Mouse (Mus musculus) heart, embryonic 14.5 days (tissue): ENCODE results near the gene Pilrb2. TPM values are rescaled to one million over a fixed set of nuclear protein-coding genes. Genes with fewer than 3 reads are reported as not detected.
A peak's percentile ranks its signal among the peaks of the same experiment; 100 is the strongest.

Source experiments
- ATAC-seq: fragments of 200-750 bp; cut with Nextera tagmentation; 2 replicates; pipeline ENCODE4 v1.8.0; 2017; ENCODE audit warnings: low read depth, moderate TSS enrichment; ENCODE audit not compliant: insufficient number of reproducible peaks, insufficient read depth, low FRiP score
- H3K27ac ChIP-seq, 2 experiments: fragments of 200-500 bp in 1 of 2; fragments of 300-500 bp in 1 of 2; sonication (generic) in 1 of 2; replicated peaks in 1 of 2; 2 replicates each; pipeline ENCODE4 v1.5.1; 2012 to 2014; ENCODE audit warnings: low read depth in 2 of 2, low read length in 2 of 2, control low read depth in 1 of 2, mild to moderate bottlenecking in 1 of 2, mixed read lengths in 1 of 2; ENCODE audit not compliant: control insufficient read depth in 1 of 2, insufficient read depth in 1 of 2
- H3K27me3 ChIP-seq: fragments of 300-500 bp; sonication (generic); 2 replicates; pipeline ENCODE4 v1.6.1; 2014; ENCODE audit warnings: mild to moderate bottlenecking, low read length, control low read depth; ENCODE audit not compliant: control insufficient read depth, insufficient read depth
- H3K36me3 ChIP-seq: fragments of 300-500 bp; sonication (generic); 2 replicates; pipeline ENCODE4 v1.6.1; 2014; ENCODE audit warnings: mild to moderate bottlenecking, control low read depth, low read length, mixed read lengths; ENCODE audit not compliant: control insufficient read depth, insufficient read depth
- H3K4me1 ChIP-seq, 2 experiments: fragments of 200-500 bp in 1 of 2; fragments of 300-500 bp in 1 of 2; sonication (generic) in 1 of 2; 2 replicates each; pipeline ENCODE4 v1.6.1; 2012 to 2014; ENCODE audit warnings: low read length in 2 of 2, control low read depth in 1 of 2, mixed read lengths in 1 of 2; ENCODE audit not compliant: control insufficient read depth in 2 of 2, insufficient read depth in 2 of 2
- H3K4me2 ChIP-seq: fragments of 300-500 bp; sonication (generic); 2 replicates; pipeline ENCODE4 v1.6.1; 2014; ENCODE audit warnings: mild to moderate bottlenecking, low read length
- H3K4me3 ChIP-seq, 2 experiments: fragments of 200-500 bp in 1 of 2; fragments of 300-500 bp in 1 of 2; sonication (generic) in 1 of 2; 2 replicates each; pipeline ENCODE4 v1.5.1; 2012 to 2014; ENCODE audit warnings: low read length in 2 of 2, mild to moderate bottlenecking in 2 of 2, control low read depth in 1 of 2, low read depth in 1 of 2, moderate library complexity in 1 of 2; ENCODE audit not compliant: control insufficient read depth in 1 of 2, insufficient read depth in 1 of 2
- H3K9ac ChIP-seq: fragments of 300-500 bp; sonication (generic); 2 replicates; pipeline ENCODE4 v1.6.1; 2014; ENCODE audit warnings: mild to moderate bottlenecking, low read length
- H3K9me3 ChIP-seq: fragments of 300-500 bp; sonication (generic); 2 replicates; pipeline ENCODE4 v1.6.1; 2016; ENCODE audit warnings: low read length, control low read depth; ENCODE audit not compliant: control insufficient read depth
- WGBS: fragments of 180-500 bp; shearing (Covaris S2); extraction: QIAGEN DNeasy Blood & Tissue Kit; methylation state at CpG from one replicate; pipeline ENCODE4 v1.1.7; 2014; 5-methylcytosine and 5-hydroxymethylcytosine counted together
- polyA plus RNA-seq: library from polyadenylated mRNA; unstranded; fragments of >200 nt; fragmentation: Nextera tagmentation; extraction: Ambion mirVana; gene quantifications from 2 replicates; pipeline ENCODE4 v1.2.1, GENCODE M21; 2014

Pilrb2 gene
- polyA plus RNA-seq, 1 experiment from 2014 or later, result 2.6 TPM

DNA sequence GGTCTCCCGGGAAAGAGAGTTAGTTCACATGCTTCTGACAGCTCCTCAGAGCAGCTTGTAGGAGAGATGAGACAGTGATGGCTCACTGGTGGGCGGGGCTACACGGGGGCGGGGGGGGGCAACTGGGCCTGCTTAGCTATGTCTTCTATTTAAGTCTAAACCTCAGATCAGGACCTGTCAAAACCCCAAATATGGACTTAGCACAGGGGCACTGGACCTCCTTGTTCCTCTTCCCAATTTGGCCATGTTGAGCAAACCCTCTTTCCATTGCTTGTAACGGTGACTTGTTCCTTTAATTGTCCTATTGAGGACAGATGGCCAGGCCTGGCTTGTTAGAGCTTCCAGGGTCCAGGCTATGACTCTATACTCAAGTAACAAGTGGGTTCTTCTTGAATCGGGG is 40.1 kb downstream of the Pilrb2 start:
- Histone ChIP-seq H3K4me1 (no peaks in the 10 kb centered on the region), H3K9ac (no peak overlapping the region), H3K9me3 (no peaks in the 10 kb centered on the region), H3K4me2 (no peak overlapping the region), H3K27me3 (no peaks in the 10 kb centered on the region), H3K36me3 (no peaks in the 10 kb centered on the region), H3K27ac (no peak overlapping the region), H3K4me3 (no peak overlapping the region)
- 55% methylated on average over 6 of the region's 6 CpGs for WGBS
- ATAC-seq, result no peak

GRCm38 (mm10) chr5:137831106-137831505 is 40.5 kb downstream of the Pilrb2 start:
- H3K9me3 ChIP-seq, result no peaks in the 10 kb centered on the region
- no peaks in the 10 kb centered on the region for H3K4me1 ChIP-seq
- no peak overlapping the region for H3K4me3 ChIP-seq
- H3K36me3 ChIP-seq, result no peaks in the 10 kb centered on the region
- no peak overlapping the region for H3K9ac ChIP-seq
- no peak overlapping the region for H3K27ac ChIP-seq
- 83% methylated on average over 4 of the region's 4 CpGs for WGBS
- no peaks in the 10 kb centered on the region for H3K27me3 ChIP-seq
- H3K4me2 ChIP-seq, result no peak overlapping the region
- no peak for ATAC-seq

GRCm38 (mm10) chr5:137830238-137830637 is 41.4 kb downstream of the Pilrb2 start:
- no peak overlapping the region for H3K9ac ChIP-seq
- H3K27me3 ChIP-seq, result no peaks in the 10 kb centered on the region
- H3K36me3 ChIP-seq, result no peaks in the 10 kb centered on the region
- H3K4me3 ChIP-seq, result no peak overlapping the region
- ATAC-seq, result no peak
- 72% methylated on average over 7 of the region's 7 CpGs for WGBS
- H3K27ac ChIP-seq, result 0 out of 4 replicates have a peak overlapping the region, but pooled peaks of 1 of the 2 experiments have one; percentile 7
- no peaks in the 10 kb centered on the region for H3K4me1 ChIP-seq
- H3K9me3 ChIP-seq, result no peaks in the 10 kb centered on the region
- no peak overlapping the region for H3K4me2 ChIP-seq

DNA sequence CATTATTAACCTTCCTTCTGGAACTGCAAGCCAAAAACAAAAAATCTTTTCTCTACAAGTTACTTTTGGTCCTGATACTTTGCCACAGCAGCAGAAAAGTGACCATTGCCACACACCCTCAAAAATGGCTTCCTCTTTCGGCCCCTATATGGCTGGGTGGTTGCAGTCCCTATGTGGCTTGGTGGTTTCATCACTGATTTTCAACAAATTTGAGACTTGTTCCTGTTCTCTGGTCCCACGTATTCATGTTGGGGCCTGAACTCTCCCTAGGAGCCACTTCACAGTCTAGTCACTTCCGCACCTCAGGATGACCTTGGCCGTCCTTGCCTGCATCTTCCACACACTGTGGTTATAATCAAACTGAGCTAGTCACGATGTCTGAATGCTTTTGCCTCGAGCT is 42.9 kb downstream of the Pilrb2 start:
- no peak overlapping the region for H3K4me3 ChIP-seq
- no peaks in the 10 kb centered on the region for H3K36me3 ChIP-seq
- ATAC-seq, result no peak
- no peaks in the 10 kb centered on the region for H3K27me3 ChIP-seq
- no peaks in the 10 kb centered on the region for H3K4me1 ChIP-seq
- no peak overlapping the region for H3K9ac ChIP-seq
- WGBS, result 65% methylated on average over 6 of the region's 6 CpGs
- no peaks in the 10 kb centered on the region for H3K9me3 ChIP-seq
- no peak overlapping the region for H3K4me2 ChIP-seq
- H3K27ac ChIP-seq, result no peak overlapping the region

- WGBS, result 39% methylated on average over 7 of the region's 7 CpGs
- Histone ChIP-seq H3K27ac (no peak overlapping the region), H3K4me3 (no peak overlapping the region), H3K9ac (no peak overlapping the region), H3K4me2 (no peak overlapping the region), H3K27me3 (no peaks in the 10 kb centered on the region), H3K4me1 (no peaks in the 10 kb centered on the region), H3K9me3 (no peaks in the 10 kb centered on the region), H3K36me3 (no peaks in the 10 kb centered on the region)
- ATAC-seq, result no peak
Measured at GRCm38 (mm10) chr5:137826421-137826820, 45.2 kb downstream of the Pilrb2 start.

DNA sequence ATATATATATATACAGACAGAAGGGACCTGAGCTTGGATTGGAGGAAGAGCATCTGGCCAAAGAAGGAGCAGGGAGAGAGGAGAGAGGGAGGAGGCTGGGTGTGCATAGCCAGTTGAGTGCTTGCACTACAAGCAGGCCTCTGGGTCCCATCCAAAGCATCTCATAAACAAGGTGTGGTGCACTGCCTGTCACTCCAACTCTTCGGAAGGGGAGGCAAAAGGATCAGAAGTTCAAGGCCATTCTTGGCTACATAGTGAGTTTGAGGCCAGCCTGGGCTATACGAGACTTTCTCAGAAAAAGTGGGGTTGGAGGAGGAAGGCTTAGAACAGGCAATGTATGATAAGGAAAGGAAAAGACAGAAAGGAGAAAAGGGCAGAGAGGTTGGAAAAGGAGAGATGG is 45.6 kb downstream of the Pilrb2 start:
- no peak for ATAC-seq
- H3K36me3 ChIP-seq, result no peaks in the 10 kb centered on the region
- no peaks in the 10 kb centered on the region for H3K4me1 ChIP-seq
- H3K9me3 ChIP-seq, result no peaks in the 10 kb centered on the region
- no peak overlapping the region for H3K27ac ChIP-seq
- H3K4me3 ChIP-seq, result no peak overlapping the region
- no peaks in the 10 kb centered on the region for H3K27me3 ChIP-seq
- H3K9ac ChIP-seq, result no peak overlapping the region
- 69% methylated on average over 2 of the region's 2 CpGs for WGBS
- no peak overlapping the region for H3K4me2 ChIP-seq

DNA sequence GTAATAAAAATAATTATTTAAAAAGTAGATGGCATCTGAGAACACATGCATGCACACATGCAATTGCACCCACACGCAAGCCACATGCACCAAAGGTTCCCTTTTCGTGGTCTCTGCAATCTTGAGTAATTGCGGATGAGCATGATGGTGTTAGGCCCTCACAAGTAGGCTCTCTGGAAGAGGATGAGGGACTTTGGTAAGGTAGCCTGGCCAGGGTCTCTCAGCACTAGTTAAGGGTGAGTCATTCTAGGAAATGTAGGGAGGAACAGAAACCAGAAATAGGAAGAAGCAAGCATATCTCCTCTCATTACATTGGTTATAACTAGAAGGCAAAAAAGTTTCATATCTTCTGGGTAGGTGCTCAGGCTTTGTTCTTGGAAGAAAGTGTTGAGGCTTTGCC is 46.6 kb downstream of the Pilrb2 start:
- WGBS, result 79% methylated on average over 3 of the region's 3 CpGs
- no peak overlapping the region for H3K9ac ChIP-seq
- H3K4me1 ChIP-seq, result no peaks in the 10 kb centered on the region
- no peak overlapping the region for H3K27ac ChIP-seq
- no peaks in the 10 kb centered on the region for H3K27me3 ChIP-seq
- ATAC-seq, result no peak
- no peaks in the 10 kb centered on the region for H3K36me3 ChIP-seq
- no peaks in the 10 kb centered on the region for H3K9me3 ChIP-seq
- no peak overlapping the region for H3K4me3 ChIP-seq
- no peak overlapping the region for H3K4me2 ChIP-seq

DNA sequence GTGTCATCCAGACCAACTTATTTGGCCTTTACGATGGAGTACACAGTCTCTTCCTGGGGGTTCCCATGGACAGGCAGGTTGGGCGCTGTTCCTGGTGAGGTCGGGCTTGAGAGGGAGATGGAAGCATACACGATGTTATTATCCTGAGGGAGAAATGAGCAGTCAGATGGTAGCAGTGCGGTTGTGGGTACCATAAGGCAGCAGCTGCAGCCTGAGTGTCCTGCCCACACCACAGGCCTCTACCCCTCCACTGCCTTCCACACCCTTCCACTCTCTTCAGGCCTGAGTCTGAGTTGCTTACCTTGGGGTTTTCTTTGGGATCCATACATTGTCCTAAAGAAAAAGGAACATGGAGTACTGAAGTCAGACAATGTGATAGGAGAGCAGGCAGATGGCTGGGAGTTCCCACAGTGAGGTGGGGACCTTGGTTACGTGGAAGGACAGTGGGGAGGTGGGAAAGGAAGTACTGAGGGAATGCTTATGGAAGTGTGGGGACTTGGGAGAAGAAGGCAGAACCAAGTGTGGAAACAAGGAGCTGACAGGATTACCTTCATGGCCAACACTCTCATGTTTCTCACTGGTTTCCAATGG is 48.1 kb downstream of the Pilrb2 start:
- whole genome bisulfite sequencing, result 84% methylated on average over 6 of the region's 6 CpGs
- ATAC-seq, result no peak
- Histone ChIP-seq H3K27ac (no peak overlapping the region), H3K9me3 (no peaks in the 10 kb centered on the region), H3K4me3 (no peak overlapping the region), H3K9ac (no peak overlapping the region), H3K4me2 (no peak overlapping the region), H3K36me3 (no peaks in the 10 kb centered on the region), H3K4me1 (no peaks in the 10 kb centered on the region), H3K27me3 (no peaks in the 10 kb centered on the region)
